Mouse (Mus musculus): Measurements from ENCODE around the gene Jsrp1.

GRCm38 (mm10) chr10:80806341-80807056, 6.8 kb downstream of the Jsrp1 start:
- TF ChIP-seq CTCF (IDR thresholded peaks at IDR 0.05) = no peak
- no peak for TF ChIP-seq EP300 (IDR thresholded peaks at IDR 0.05)
